Mouse (Mus musculus): ENCODE results near the gene Zfyve27.

Gene Zfyve27

GRCm38 (mm10) chr19:42163764-42164163, at the start of gene Zfyve27:
Zfyve27 (plus strand) TSS chr19:42163951.
- no peak for DNase-seq (ENCODE audit: low read depth, low spot score)

GRCm38 (mm10) chr19:42115783-42116335, 47.9 kb upstream of the Zfyve27 start:
- no peak for DNase-seq (ENCODE audit: low read depth, low spot score)

- DNase-seq (ENCODE audit: low read depth, low spot score): no peak
Measured at GRCm38 (mm10) chr19:42118142-42118541, 45.6 kb upstream of the Zfyve27 start.

- DNase-seq (ENCODE audit: low read depth, low spot score): no peak
Measured at GRCm38 (mm10) chr19:42118596-42118995, 45.2 kb upstream of the Zfyve27 start.

- no peak for DNase-seq (ENCODE audit: low read depth, low spot score)
Measured at GRCm38 (mm10) chr19:42120451-42120850, 43.3 kb upstream of the Zfyve27 start.

- no peak for DNase-seq (ENCODE audit: low read depth, low spot score)
Measured at GRCm38 (mm10) chr19:42124684-42125083, 39.1 kb upstream of the Zfyve27 start.

GRCm38 (mm10) chr19:42125501-42126218, 38.1 kb upstream of the Zfyve27 start:
- no peak for DNase-seq (ENCODE audit: low read depth, low spot score)

- no peak for DNase-seq (ENCODE audit: low read depth, low spot score)
Measured at GRCm38 (mm10) chr19:42126219-42126605, 37.5 kb upstream of the Zfyve27 start.

GRCm38 (mm10) chr19:42127024-42127423, 36.7 kb upstream of the Zfyve27 start:
- DNase-seq (ENCODE audit: low read depth, low spot score): no peak

GRCm38 (mm10) chr19:42128052-42128740, 35.6 kb upstream of the Zfyve27 start:
- DNase-seq (ENCODE audit: low read depth, low spot score): peak; percentile 29

- peak; percentile 95 for DNase-seq (ENCODE audit: low read depth, low spot score)
Measured at GRCm38 (mm10) chr19:42128787-42129508, 34.8 kb upstream of the Zfyve27 start, which contains the start of gene Avpi1. Avpi1 (minus strand) TSS chr19:42129059.

- DNase-seq (ENCODE audit: low read depth, low spot score): peak; percentile 39
Measured at GRCm38 (mm10) chr19:42129509-42130293, 34.0 kb upstream of the Zfyve27 start.

GRCm38 (mm10) chr19:42130294-42130606, 33.5 kb upstream of the Zfyve27 start:
- DNase-seq (ENCODE audit: low read depth, low spot score): no peak

GRCm38 (mm10) chr19:42131101-42131500, 32.6 kb upstream of the Zfyve27 start:
- no peak for DNase-seq (ENCODE audit: low read depth, low spot score)

GRCm38 (mm10) chr19:42135070-42135469, 28.7 kb upstream of the Zfyve27 start:
- no peak for DNase-seq (ENCODE audit: low read depth, low spot score)

GRCm38 (mm10) chr19:42136126-42136525, 27.6 kb upstream of the Zfyve27 start:
- DNase-seq (ENCODE audit: low read depth, low spot score): no peak

- no peak for DNase-seq (ENCODE audit: low read depth, low spot score)
Measured at GRCm38 (mm10) chr19:42137167-42137672, 26.5 kb upstream of the Zfyve27 start.

GRCm38 (mm10) chr19:42138517-42139285, 25.1 kb upstream of the Zfyve27 start:
- no peak for DNase-seq (ENCODE audit: low read depth, low spot score)

GRCm38 (mm10) chr19:42139724-42140517, 23.8 kb upstream of the Zfyve27 start:
- DNase-seq (ENCODE audit: low read depth, low spot score): no peak

- no peak for DNase-seq (ENCODE audit: low read depth, low spot score)
Measured at GRCm38 (mm10) chr19:42141998-42142397, 21.8 kb upstream of the Zfyve27 start.

All from CD4-positive, CD25-positive, alpha-beta regulatory T cell, adult 2 months (primary cell).